Mouse (Mus musculus) erythroblast, embryonic 14.5 days (primary cell): ENCODE measurements around the gene Trmt44.

Source experiments
- GATA1 ChIP-seq: IDR thresholded peaks from 2 replicates; pipeline ENCODE4 v1.6.1; 2012; ENCODE audit warnings: low read length, inconsistent platforms, mixed read lengths
- TAL1 ChIP-seq: IDR thresholded peaks from 3 replicates; pipeline ENCODE4 v1.6.1; 2012; ENCODE audit warnings: low read length, inconsistent platforms, mixed read lengths

GRCm38 (mm10) chr5:35536271-35536670 is 38.6 kb downstream of the Trmt44 start:
- no peak for TF ChIP-seq TAL1
- TF ChIP-seq GATA1: no peak
